Mouse (Mus musculus): ENCODE results near the gene Nxph4. TPM values are rescaled to one million over a fixed set of nuclear protein-coding genes. Genes with fewer than 3 reads are reported as not detected.

Gene Nxph4
- polyA plus RNA-seq, 1 experiment from 2014 or later: 1.0 TPM

GRCm38 (mm10) chr10:127510895-127511617 is 23.3 kb downstream of the Nxph4 start:
- peaks cover 85% of the 10 kb centered on the region for H3K4me1 ChIP-seq
- peaks cover 96% of the 10 kb centered on the region for H3K27me3 ChIP-seq (ENCODE audit: low read depth, poor library complexity, severe bottlenecking)
- 4% methylated on average over 11 of the region's 11 CpGs for WGBS
- H3K36me3 ChIP-seq: 0 out of 2 replicates have a peak, but pooled peaks cover 3% of the 10 kb centered on the region
- H3K27ac ChIP-seq: peak overlapping the region; percentile 79; the same call in 1 of the 2 replicates
- DNase-seq (ENCODE audit: low spot score): peak; percentile 83
- H3K9me3 ChIP-seq (replicated peaks): no peaks in the 10 kb centered on the region
- H3K4me3 ChIP-seq: peak overlapping the region; percentile 57

GRCm38 (mm10) chr10:127509837-127510701 is 24.3 kb downstream of the Nxph4 start:
- peaks cover 75% of the 10 kb centered on the region for H3K4me1 ChIP-seq
- DNase-seq (ENCODE audit: low spot score): peak; percentile 52

GRCm38 (mm10) chr10:127509051-127509836 is 25.1 kb downstream of the Nxph4 start:
- Histone ChIP-seq H3K9me3 (replicated peaks) (no peaks in the 10 kb centered on the region), H3K27ac (peak overlapping the region; percentile 69), H3K4me3 (peak overlapping the region; percentile 57), H3K27me3 (ENCODE audit: low read depth, poor library complexity, severe bottlenecking) (peaks cover 78% of the 10 kb centered on the region), H3K36me3 (0 out of 2 replicates have a peak, but pooled peaks cover 3% of the 10 kb centered on the region), H3K4me1 (peaks cover 67% of the 10 kb centered on the region)
- DNase-seq (ENCODE audit: low spot score): peak; percentile 99
- WGBS: under 1% methylated on average over 35 of the region's 35 CpGs

More at GRCm38 (mm10) chr10:127509837-127510701, 24.3 kb downstream of the Nxph4 start:
- peak overlapping the region; percentile 57 for H3K4me3 ChIP-seq
- peaks cover 86% of the 10 kb centered on the region for H3K27me3 ChIP-seq (ENCODE audit: low read depth, poor library complexity, severe bottlenecking)
- H3K36me3 ChIP-seq: 0 out of 2 replicates have a peak, but pooled peaks cover 3% of the 10 kb centered on the region
- 2% methylated on average over 17 of the region's 17 CpGs for WGBS
- peak overlapping the region; percentile 69 for H3K27ac ChIP-seq
- H3K9me3 ChIP-seq (replicated peaks): no peaks in the 10 kb centered on the region

- 2% methylated on average over 15 of the region's 15 CpGs for WGBS
- H3K4me1 ChIP-seq: peaks cover 57% of the 10 kb centered on the region
- peak; percentile 91 for DNase-seq (ENCODE audit: low spot score)
- H3K36me3 ChIP-seq: peaks cover 10% of the 10 kb centered on the region; the same call in 1 of the 2 replicates
- H3K27me3 ChIP-seq (ENCODE audit: low read depth, poor library complexity, severe bottlenecking): peaks cover 68% of the 10 kb centered on the region
- H3K9me3 ChIP-seq (replicated peaks): no peaks in the 10 kb centered on the region
- H3K4me3 ChIP-seq: peak overlapping the region; percentile 57
- H3K27ac ChIP-seq: no peak overlapping the region
Observed at GRCm38 (mm10) chr10:127508239-127508638, 26.1 kb downstream of the Nxph4 start.

GRCm38 (mm10) chr10:127500894-127501893 is 33.2 kb downstream of the Nxph4 start, which contains the start of gene Stac3:
Gene Stac3, plus strand, starts transcription at chr10:127501686.
- Histone ChIP-seq H3K4me1 (no peaks in the 10 kb centered on the region), H3K27me3 (ENCODE audit: low read depth, poor library complexity, severe bottlenecking) (peaks cover 1% of the 10 kb centered on the region), H3K4me3 (no peak within 1 kb of the TSS), H3K36me3 (peaks cover 54% of the 10 kb centered on the region), H3K9me3 (replicated peaks) (no peaks in the 10 kb centered on the region), H3K27ac (no peak within 1 kb of the TSS)
- WGBS: 73% methylated on average over 13 of the region's 13 CpGs
- DNase-seq (ENCODE audit: low spot score): no peak

GRCm38 (mm10) chr10:127500042-127500441 is 34.3 kb downstream of the Nxph4 start:
- H3K27ac ChIP-seq: no peak overlapping the region
- no peaks in the 10 kb centered on the region for H3K4me1 ChIP-seq
- no peak overlapping the region for H3K4me3 ChIP-seq
- no peaks in the 10 kb centered on the region for H3K9me3 ChIP-seq (replicated peaks)
- peaks cover 65% of the 10 kb centered on the region for H3K36me3 ChIP-seq
- no peaks in the 10 kb centered on the region; the same call in 1 of the 2 replicates for H3K27me3 ChIP-seq (ENCODE audit: low read depth, poor library complexity, severe bottlenecking)
- DNase-seq (ENCODE audit: low spot score): no peak
- 85% methylated on average over 4 of the region's 4 CpGs for WGBS

- no peaks in the 10 kb centered on the region for H3K9me3 ChIP-seq (replicated peaks)
- H3K4me1 ChIP-seq: no peaks in the 10 kb centered on the region
- peaks cover 70% of the 10 kb centered on the region for H3K36me3 ChIP-seq
- WGBS: 89% methylated on average over 5 of the region's 5 CpGs
- no peaks in the 10 kb centered on the region; the same call in 1 of the 2 replicates for H3K27me3 ChIP-seq (ENCODE audit: low read depth, poor library complexity, severe bottlenecking)
- H3K4me3 ChIP-seq: no peak overlapping the region
- no peak for DNase-seq (ENCODE audit: low spot score)
- no peak overlapping the region for H3K27ac ChIP-seq
Observed at GRCm38 (mm10) chr10:127499516-127499915, 34.8 kb downstream of the Nxph4 start.

GRCm38 (mm10) chr10:127496156-127496555 is 38.2 kb downstream of the Nxph4 start:
- 89% methylated on average over 3 of the region's 3 CpGs for WGBS
- Histone ChIP-seq H3K4me3 (no peak overlapping the region), H3K9me3 (replicated peaks) (no peaks in the 10 kb centered on the region), H3K27ac (no peak overlapping the region), H3K4me1 (no peaks in the 10 kb centered on the region), H3K36me3 (peaks cover 93% of the 10 kb centered on the region), H3K27me3 (ENCODE audit: low read depth, poor library complexity, severe bottlenecking) (peaks cover 4% of the 10 kb centered on the region; the same call in 1 of the 2 replicates)
- DNase-seq (ENCODE audit: low spot score): no peak

- WGBS: 89% methylated on average over 3 of the region's 3 CpGs
- Histone ChIP-seq H3K4me3 (no peak overlapping the region), H3K9me3 (replicated peaks) (no peaks in the 10 kb centered on the region), H3K36me3 (peaks cover 93% of the 10 kb centered on the region), H3K27ac (no peak overlapping the region), H3K27me3 (ENCODE audit: low read depth, poor library complexity, severe bottlenecking) (peaks cover 4% of the 10 kb centered on the region; the same call in 1 of the 2 replicates), H3K4me1 (peaks cover 7% of the 10 kb centered on the region)
- no peak for DNase-seq (ENCODE audit: low spot score)
Observed at GRCm38 (mm10) chr10:127492118-127492517, 42.2 kb downstream of the Nxph4 start.

- DNase-seq (ENCODE audit: low spot score): no peak
- peaks cover 4% of the 10 kb centered on the region; the same call in 1 of the 2 replicates for H3K27me3 ChIP-seq (ENCODE audit: low read depth, poor library complexity, severe bottlenecking)
- H3K4me1 ChIP-seq: peaks cover 7% of the 10 kb centered on the region
- no peaks in the 10 kb centered on the region for H3K9me3 ChIP-seq (replicated peaks)
- no peak overlapping the region for H3K4me3 ChIP-seq
- 89% methylated on average over 8 of the region's 8 CpGs for WGBS
- H3K36me3 ChIP-seq: peaks cover 90% of the 10 kb centered on the region
- H3K27ac ChIP-seq: no peak overlapping the region
Observed at GRCm38 (mm10) chr10:127491128-127491512, 43.2 kb downstream of the Nxph4 start.
